Mouse (Mus musculus): ENCODE results near the gene Ttll6. TPM values are rescaled to one million over a fixed set of nuclear protein-coding genes. Genes with fewer than 3 reads are reported as not detected.

Gene Ttll6
- polyA plus RNA-seq, 2 experiments = 0.04 TPM; not detected in 1

GRCm38 (mm10) chr11:96177546-96178174, 44.1 kb downstream of the Ttll6 start:
- Histone ChIP-seq H3K4me1 (ENCODE audit: control insufficient read depth, insufficient read depth, low read length) (no peaks in the 10 kb centered on the region), H3K27me3 (ENCODE audit: control insufficient read depth, insufficient read depth, low read length) (peaks cover 97% of the 10 kb centered on the region), H3K4me2 (replicated peaks; ENCODE audit: low read depth, low read length, severe bottlenecking) (no peak overlapping the region), H3K36me3 (ENCODE audit: control insufficient read depth, insufficient read depth, low read length) (no peaks in the 10 kb centered on the region), H3K27ac (replicated peaks; ENCODE audit: low read depth, low read length) (no peak overlapping the region), H3K9ac (ENCODE audit: low read depth, low read length, severe bottlenecking) (no peak overlapping the region), H3K4me3 (replicated peaks; ENCODE audit: low read length) (no peak overlapping the region), H3K9me3 (ENCODE audit: control insufficient read depth, low read length) (no peaks in the 10 kb centered on the region)
- no peak for ATAC-seq (ENCODE audit: low FRiP score, low read depth)
- no peak for DNase-seq (ENCODE audit: low spot score)
- TF ChIP-seq POLR2A (IDR thresholded peaks at IDR 0.05; ENCODE audit: borderline replicate concordance, extremely low read depth, insufficient read depth, insufficient read length) = no peak
- WGBS = under 1% methylated on average over 27 of the region's 27 CpGs

GRCm38 (mm10) chr11:96178356-96178755, 44.8 kb downstream of the Ttll6 start:
- no peak for DNase-seq (ENCODE audit: low spot score)
- Histone ChIP-seq H3K27me3 (ENCODE audit: control insufficient read depth, insufficient read depth, low read length) (peaks cover 97% of the 10 kb centered on the region), H3K4me2 (replicated peaks; ENCODE audit: low read depth, low read length, severe bottlenecking) (no peak overlapping the region), H3K9me3 (ENCODE audit: control insufficient read depth, low read length) (0 out of 2 replicates have a peak, but pooled peaks cover 2% of the 10 kb centered on the region), H3K36me3 (ENCODE audit: control insufficient read depth, insufficient read depth, low read length) (no peaks in the 10 kb centered on the region), H3K4me3 (replicated peaks; ENCODE audit: low read length) (no peak overlapping the region), H3K4me1 (ENCODE audit: control insufficient read depth, insufficient read depth, low read length) (no peaks in the 10 kb centered on the region), H3K9ac (ENCODE audit: low read depth, low read length, severe bottlenecking) (no peak overlapping the region), H3K27ac (replicated peaks; ENCODE audit: low read depth, low read length) (no peak overlapping the region)
- TF ChIP-seq POLR2A (IDR thresholded peaks at IDR 0.05; ENCODE audit: borderline replicate concordance, extremely low read depth, insufficient read depth, insufficient read length) = no peak
- 2% methylated on average over 8 of the region's 8 CpGs for WGBS
- no peak for ATAC-seq (ENCODE audit: low FRiP score, low read depth)

- TF ChIP-seq POLR2A (IDR thresholded peaks at IDR 0.05; ENCODE audit: borderline replicate concordance, extremely low read depth, insufficient read depth, insufficient read length) = no peak
- Histone ChIP-seq H3K4me3 (replicated peaks; ENCODE audit: low read length) (no peak overlapping the region), H3K9me3 (ENCODE audit: control insufficient read depth, low read length) (0 out of 2 replicates have a peak, but pooled peaks cover 2% of the 10 kb centered on the region), H3K9ac (ENCODE audit: low read depth, low read length, severe bottlenecking) (no peak overlapping the region), H3K4me2 (replicated peaks; ENCODE audit: low read depth, low read length, severe bottlenecking) (no peak overlapping the region), H3K27me3 (ENCODE audit: control insufficient read depth, insufficient read depth, low read length) (peaks cover 97% of the 10 kb centered on the region), H3K27ac (replicated peaks; ENCODE audit: low read depth, low read length) (no peak overlapping the region), H3K4me1 (ENCODE audit: control insufficient read depth, insufficient read depth, low read length) (no peaks in the 10 kb centered on the region), H3K36me3 (ENCODE audit: control insufficient read depth, insufficient read depth, low read length) (no peaks in the 10 kb centered on the region)
- no peak for ATAC-seq (ENCODE audit: low FRiP score, low read depth)
- no peak for DNase-seq (ENCODE audit: low spot score)
- under 1% methylated on average over 6 of the region's 6 CpGs for WGBS
Measured at GRCm38 (mm10) chr11:96178911-96179503, 45.4 kb downstream of the Ttll6 start.

GRCm38 (mm10) chr11:96181061-96181460, 47.5 kb downstream of the Ttll6 start:
- no peak for TF ChIP-seq POLR2A (IDR thresholded peaks at IDR 0.05; ENCODE audit: borderline replicate concordance, extremely low read depth, insufficient read depth, insufficient read length)
- H3K27me3 ChIP-seq (ENCODE audit: control insufficient read depth, insufficient read depth, low read length) = peaks cover 97% of the 10 kb centered on the region
- H3K4me1 ChIP-seq (ENCODE audit: control insufficient read depth, insufficient read depth, low read length) = no peaks in the 10 kb centered on the region
- no peaks in the 10 kb centered on the region for H3K36me3 ChIP-seq (ENCODE audit: control insufficient read depth, insufficient read depth, low read length)
- DNase-seq (ENCODE audit: low spot score) (no peak), ATAC-seq (ENCODE audit: low FRiP score, low read depth) (no peak)
- 0 out of 2 replicates have a peak, but pooled peaks cover 2% of the 10 kb centered on the region for H3K9me3 ChIP-seq (ENCODE audit: control insufficient read depth, low read length)
- no peak overlapping the region for H3K9ac ChIP-seq (ENCODE audit: low read depth, low read length, severe bottlenecking)
- no peak overlapping the region for H3K4me3 ChIP-seq (replicated peaks; ENCODE audit: low read length)
- H3K4me2 ChIP-seq (replicated peaks; ENCODE audit: low read depth, low read length, severe bottlenecking) = no peak overlapping the region
- WGBS = 17% methylated on average over 4 of the region's 4 CpGs
- H3K27ac ChIP-seq (replicated peaks; ENCODE audit: low read depth, low read length) = no peak overlapping the region

- no peak overlapping the region for H3K9ac ChIP-seq (ENCODE audit: low read depth, low read length, severe bottlenecking)
- no peaks in the 10 kb centered on the region for H3K36me3 ChIP-seq (ENCODE audit: control insufficient read depth, insufficient read depth, low read length)
- no peak overlapping the region for H3K27ac ChIP-seq (replicated peaks; ENCODE audit: low read depth, low read length)
- H3K27me3 ChIP-seq (ENCODE audit: control insufficient read depth, insufficient read depth, low read length) = peaks cover 98% of the 10 kb centered on the region
- H3K4me1 ChIP-seq (ENCODE audit: control insufficient read depth, insufficient read depth, low read length) = no peaks in the 10 kb centered on the region
- H3K4me2 ChIP-seq (replicated peaks; ENCODE audit: low read depth, low read length, severe bottlenecking) = no peak overlapping the region
- TF ChIP-seq POLR2A (IDR thresholded peaks at IDR 0.05; ENCODE audit: borderline replicate concordance, extremely low read depth, insufficient read depth, insufficient read length) = no peak
- ATAC-seq (ENCODE audit: low FRiP score, low read depth) (no peak), DNase-seq (ENCODE audit: low spot score) (no peak)
- H3K4me3 ChIP-seq (replicated peaks; ENCODE audit: low read length) = no peak overlapping the region
- 0 out of 2 replicates have a peak, but pooled peaks cover 2% of the 10 kb centered on the region for H3K9me3 ChIP-seq (ENCODE audit: control insufficient read depth, low read length)
Measured at GRCm38 (mm10) chr11:96184233-96184632, 50.6 kb downstream of the Ttll6 start.
